Mouse (Mus musculus): ENCODE data around the gene Lrrc4.

DNA sequence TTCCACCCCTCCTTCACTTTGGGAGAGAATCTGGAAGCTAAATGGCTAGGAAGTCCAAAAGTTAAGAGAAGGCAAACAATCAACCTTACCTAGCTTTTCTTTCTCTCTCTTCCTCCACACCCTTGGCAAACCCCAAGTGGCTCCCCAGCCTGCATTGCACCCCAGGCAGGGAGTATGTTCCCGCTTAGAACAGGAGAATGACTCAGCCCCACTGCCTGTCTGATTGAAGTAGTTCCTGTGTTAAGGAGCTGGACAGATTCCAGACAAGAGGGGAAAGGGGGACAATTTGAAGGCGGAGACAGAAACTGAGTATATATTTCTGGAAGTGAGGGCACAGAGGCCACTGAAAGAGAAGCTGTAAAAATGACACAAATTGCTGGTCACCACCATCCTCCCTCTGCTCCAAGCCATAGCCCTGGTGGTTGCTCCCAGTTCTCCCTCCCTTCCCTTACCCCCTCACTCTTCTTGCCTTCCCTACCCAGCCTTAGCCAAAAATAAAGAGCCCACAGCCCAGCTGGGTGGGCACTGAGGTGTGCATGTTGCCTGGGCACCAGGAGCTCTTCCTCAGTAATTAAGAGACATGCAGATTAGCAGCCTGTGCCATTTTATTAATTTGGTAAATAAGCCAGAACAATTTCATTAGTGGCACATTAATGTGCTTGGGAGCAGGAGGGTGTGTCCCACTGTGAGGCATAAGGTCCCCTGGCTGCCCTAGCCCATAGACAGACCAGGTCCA, 36.1 kb upstream of the Lrrc4 start:
- TF ChIP-seq CTCF (IDR thresholded peaks at IDR 0.05; ENCODE audit: borderline replicate concordance, insufficient read depth, low read depth, low read length) (no peak), POLR2A (IDR thresholded peaks at IDR 0.05; ENCODE audit: borderline replicate concordance, insufficient read depth, low read length) (no peak)

All from cerebellum, adult 2 months (tissue).